Mouse (Mus musculus) natural killer cell, adult 2 months (primary cell): Measurements from ENCODE around the gene Smco4.
A peak's percentile ranks its signal among the peaks of the same experiment; 100 is the strongest.

ENCODE experiments used
- DNase-seq, 2 experiments: peaks; one replicate each; pipeline ENCODE4 v3.0.0; 2022; ENCODE audit warnings: low spot score in 2 of 2

The Smco4 gene

GRCm38 (mm10) chr9:15507431-15507875 is 14.2 kb downstream of the Smco4 start:
- no peak for DNase-seq

GRCm38 (mm10) chr9:15509363-15509762 is 16.1 kb downstream of the Smco4 start:
- no peak for DNase-seq

- DNase-seq, result no peak
Measured at GRCm38 (mm10) chr9:15510557-15511310, 17.5 kb downstream of the Smco4 start.

GRCm38 (mm10) chr9:15512918-15513317 is 19.7 kb downstream of the Smco4 start:
- no peak for DNase-seq

GRCm38 (mm10) chr9:15516007-15516406 is 22.8 kb downstream of the Smco4 start:
- DNase-seq, result no peak

- no peak for DNase-seq
Measured at GRCm38 (mm10) chr9:15517979-15518378, 24.7 kb downstream of the Smco4 start.

- DNase-seq, result no peak
Measured at GRCm38 (mm10) chr9:15522348-15522747, 29.1 kb downstream of the Smco4 start.

GRCm38 (mm10) chr9:15522887-15523286 is 29.7 kb downstream of the Smco4 start:
- no peak for DNase-seq

- DNase-seq, result no peak
Measured at GRCm38 (mm10) chr9:15523646-15524045, 30.4 kb downstream of the Smco4 start.

- DNase-seq, result no peak
Measured at GRCm38 (mm10) chr9:15525246-15525645, 32.0 kb downstream of the Smco4 start.

- no peak for DNase-seq
Measured at GRCm38 (mm10) chr9:15526539-15526938, 33.3 kb downstream of the Smco4 start.

GRCm38 (mm10) chr9:15527846-15528245 is 34.6 kb downstream of the Smco4 start:
- no peak for DNase-seq

GRCm38 (mm10) chr9:15528368-15528767 is 35.1 kb downstream of the Smco4 start:
- DNase-seq, result no peak

GRCm38 (mm10) chr9:15529275-15529964 is 36.2 kb downstream of the Smco4 start:
- no peak for DNase-seq

- no peak for DNase-seq
Measured at GRCm38 (mm10) chr9:15529965-15530320, 36.7 kb downstream of the Smco4 start.

- DNase-seq, result no peak
Measured at GRCm38 (mm10) chr9:15531204-15531603, 38.0 kb downstream of the Smco4 start.

- peak in 1 of 2 experiments; percentile 38 for DNase-seq
Measured at GRCm38 (mm10) chr9:15533336-15534070, 40.3 kb downstream of the Smco4 start.

GRCm38 (mm10) chr9:15534110-15534509 is 40.9 kb downstream of the Smco4 start:
- DNase-seq, result peak; percentile 8 to 63

- no peak for DNase-seq
Measured at GRCm38 (mm10) chr9:15535418-15535817, 42.2 kb downstream of the Smco4 start.

- no peak for DNase-seq
Measured at GRCm38 (mm10) chr9:15536861-15537426, 43.7 kb downstream of the Smco4 start.

- DNase-seq, result no peak
Measured at GRCm38 (mm10) chr9:15537455-15538048, 44.3 kb downstream of the Smco4 start.
